Mouse (Mus musculus) small intestine, adult 2 months (tissue): Measurements from ENCODE around the gene Acer1.

Experiments used
- CTCF ChIP-seq: fragments of 200-500 bp; IDR thresholded peaks from 2 replicates; pipeline ENCODE4 v1.5.1; 2012; ENCODE audit warnings: low read depth, mild to moderate bottlenecking, control low read depth, inconsistent platforms, low read length, moderate library complexity, mixed read lengths; ENCODE audit not compliant: insufficient replicate concordance, insufficient read length; ENCODE audit errors: extremely low read depth
- POLR2A ChIP-seq: fragments of 200-500 bp; IDR thresholded peaks from 2 replicates; pipeline ENCODE4 v1.6.1; 2012; ENCODE audit warnings: low read depth, mild to moderate bottlenecking, control low read depth, inconsistent platforms, low read length, moderate library complexity

- TF ChIP-seq POLR2A = no peak
- TF ChIP-seq CTCF = no peak
These were observed 5.2 kb downstream of the Acer1 start for GRCm38 (mm10) chr17:56976531-56977390.
